Mouse (Mus musculus): ENCODE measurements around the gene Akap6.
A peak's percentile ranks its signal among the peaks of the same experiment; 100 is the strongest.

The Akap6 gene

GRCm38 (mm10) chr12:52849297-52849696 is 150.1 kb downstream of the Akap6 start:
- no peak for DNase-seq

- no peak for DNase-seq
These were observed 151.3 kb downstream of the Akap6 start for GRCm38 (mm10) chr12:52850332-52851036.

GRCm38 (mm10) chr12:52851221-52851620 is 152.0 kb downstream of the Akap6 start:
- DNase-seq = no peak

GRCm38 (mm10) chr12:52854236-52854679 is 155.1 kb downstream of the Akap6 start:
- DNase-seq = no peak

- no peak for DNase-seq
These were observed 156.9 kb downstream of the Akap6 start for GRCm38 (mm10) chr12:52856104-52856503.

GRCm38 (mm10) chr12:52857306-52857705 is 158.1 kb downstream of the Akap6 start:
- DNase-seq = no peak

- no peak for DNase-seq
These were observed 162.7 kb downstream of the Akap6 start for GRCm38 (mm10) chr12:52861922-52862321.

GRCm38 (mm10) chr12:52868000-52868624 is 168.9 kb downstream of the Akap6 start:
- peak; percentile 52 to 76 for DNase-seq

- no peak for DNase-seq
These were observed 172.4 kb downstream of the Akap6 start for GRCm38 (mm10) chr12:52871604-52872003.

- DNase-seq = no peak
These were observed 175.2 kb downstream of the Akap6 start for GRCm38 (mm10) chr12:52874332-52874923.

GRCm38 (mm10) chr12:52876065-52876464 is 176.9 kb downstream of the Akap6 start:
- no peak for DNase-seq

GRCm38 (mm10) chr12:52876978-52877769 is 178.0 kb downstream of the Akap6 start:
- no peak for DNase-seq

- peak; percentile 28 to 65 for DNase-seq
These were observed 180.1 kb downstream of the Akap6 start for GRCm38 (mm10) chr12:52879324-52879723.

GRCm38 (mm10) chr12:52892519-52892918 is 193.3 kb downstream of the Akap6 start:
- DNase-seq = no peak

GRCm38 (mm10) chr12:52893656-52894405 is 194.6 kb downstream of the Akap6 start:
- DNase-seq = peak; percentile 29 to 54

- DNase-seq = peak; percentile 42 to 67
These were observed 196.7 kb downstream of the Akap6 start for GRCm38 (mm10) chr12:52895672-52896460.

- no peak for DNase-seq
These were observed 197.6 kb downstream of the Akap6 start for GRCm38 (mm10) chr12:52896785-52897184.

GRCm38 (mm10) chr12:52898130-52898529 is 198.9 kb downstream of the Akap6 start:
- no peak for DNase-seq

GRCm38 (mm10) chr12:52904046-52904445 is 204.9 kb downstream of the Akap6 start:
- no peak for DNase-seq

- DNase-seq = no peak
These were observed 209.4 kb downstream of the Akap6 start for GRCm38 (mm10) chr12:52908448-52909066.

- DNase-seq = no peak
These were observed 211.2 kb downstream of the Akap6 start for GRCm38 (mm10) chr12:52910345-52910744.
